Mouse (Mus musculus): ENCODE results near the gene Paf1. TPM values are rescaled to one million over a fixed set of nuclear protein-coding genes. Genes with fewer than 3 reads are reported as not detected.

Paf1 gene
- total RNA-seq, 2 experiments from 2014 or later, result 89.2 to 146 TPM

DNA sequence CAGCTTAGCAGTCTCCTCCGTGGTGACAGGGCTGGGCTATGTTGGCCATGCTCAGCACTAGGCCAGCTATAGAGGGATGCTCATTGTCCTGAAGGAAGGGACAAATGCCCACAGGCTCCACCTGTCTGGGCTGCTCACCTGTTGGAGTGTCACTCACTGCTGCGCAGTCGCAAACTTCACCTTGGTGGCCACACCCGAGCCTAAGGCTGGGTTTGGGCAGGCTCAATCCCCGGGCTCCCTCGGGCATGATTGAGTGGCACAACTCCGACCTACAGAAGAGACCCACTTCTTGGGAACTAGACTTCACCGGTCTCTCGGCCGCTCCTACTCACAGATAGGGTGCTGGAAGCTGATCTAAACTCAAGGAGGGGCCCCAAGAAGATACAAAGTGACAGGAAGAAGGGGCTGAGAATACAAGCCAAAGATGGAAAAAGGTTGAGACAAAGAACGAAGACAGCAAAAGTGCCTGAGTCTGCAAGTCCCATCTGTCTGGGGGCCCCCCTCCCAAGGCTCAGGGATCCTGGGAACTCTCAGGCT lies 21.7 kb upstream of the Paf1 start:
- ATAC-seq (replicated peaks; ENCODE audit: poor library complexity), result no peak

DNA sequence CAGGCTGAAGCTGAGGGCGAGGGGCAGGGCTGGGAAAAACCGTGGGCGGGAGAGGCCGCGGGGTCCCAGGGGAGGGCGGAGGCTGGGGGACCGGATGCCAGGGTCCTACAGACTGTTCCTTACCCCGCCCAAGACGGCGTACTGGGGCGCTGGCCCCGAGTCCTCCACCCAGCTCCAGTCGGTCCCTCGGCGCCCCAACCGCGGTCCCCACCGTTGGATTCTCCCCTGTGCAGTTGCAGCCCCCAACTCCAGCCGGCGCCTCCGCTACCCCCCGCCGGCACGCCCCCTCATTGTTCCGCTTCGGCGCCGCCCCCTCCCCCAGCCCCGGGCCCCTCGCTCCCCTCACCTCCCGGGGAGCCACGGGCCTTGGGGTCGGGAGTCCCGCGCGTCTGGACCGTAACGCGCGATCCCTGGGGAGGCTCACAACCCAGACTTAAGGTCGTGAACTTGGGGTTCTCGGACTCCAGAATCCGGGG lies 21.2 kb upstream of the Paf1 start:
- no peak for ATAC-seq (replicated peaks; ENCODE audit: poor library complexity)

DNA sequence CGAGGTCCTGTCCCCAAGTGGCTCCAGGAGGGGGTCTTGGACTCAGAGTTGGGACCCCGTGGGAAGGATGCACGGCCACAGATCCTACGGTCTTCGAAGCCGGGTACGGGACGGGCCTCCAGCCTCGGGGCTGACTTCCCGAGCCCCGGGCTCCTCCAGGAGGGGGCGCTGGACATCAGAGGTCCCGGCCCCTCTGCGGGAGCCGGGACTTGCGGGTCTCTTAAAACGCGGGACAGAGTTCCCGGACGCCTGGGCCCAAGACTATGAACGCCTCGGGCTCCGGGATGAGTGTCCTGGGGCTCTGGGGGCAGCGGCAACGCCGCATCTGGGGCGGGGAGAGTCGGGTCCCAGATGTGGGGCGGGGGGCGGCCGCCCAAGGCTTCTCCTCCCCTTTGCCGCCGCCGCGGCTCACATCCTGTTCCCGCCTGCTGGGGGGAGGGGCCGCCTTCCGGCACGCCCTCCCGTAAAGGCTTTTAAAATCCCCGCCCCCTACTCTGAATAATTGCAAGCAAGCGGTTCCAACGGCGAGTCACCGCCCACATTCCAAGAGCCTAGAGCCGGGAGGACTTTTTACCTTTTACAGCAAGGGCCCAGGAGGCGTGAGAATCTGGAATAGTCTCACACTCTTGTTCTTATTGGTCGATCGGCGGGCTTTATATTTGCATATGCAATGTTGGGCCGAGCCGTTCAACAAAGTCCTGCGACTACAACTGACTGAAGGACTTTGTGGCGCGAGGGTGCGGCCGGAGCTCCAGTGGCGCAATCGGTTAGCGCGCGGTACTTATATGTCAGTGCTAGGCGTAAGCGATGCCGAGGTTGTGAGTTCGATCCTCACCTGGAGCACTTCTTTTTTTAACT lies 20.3 kb upstream of the Paf1 start, which contains the start of gene Plekhg2:
Plekhg2 (minus strand) TSS at position 349 of the 858 bp plus-strand sequence.
- peak; percentile 67 for ATAC-seq (replicated peaks; ENCODE audit: poor library complexity)

DNA sequence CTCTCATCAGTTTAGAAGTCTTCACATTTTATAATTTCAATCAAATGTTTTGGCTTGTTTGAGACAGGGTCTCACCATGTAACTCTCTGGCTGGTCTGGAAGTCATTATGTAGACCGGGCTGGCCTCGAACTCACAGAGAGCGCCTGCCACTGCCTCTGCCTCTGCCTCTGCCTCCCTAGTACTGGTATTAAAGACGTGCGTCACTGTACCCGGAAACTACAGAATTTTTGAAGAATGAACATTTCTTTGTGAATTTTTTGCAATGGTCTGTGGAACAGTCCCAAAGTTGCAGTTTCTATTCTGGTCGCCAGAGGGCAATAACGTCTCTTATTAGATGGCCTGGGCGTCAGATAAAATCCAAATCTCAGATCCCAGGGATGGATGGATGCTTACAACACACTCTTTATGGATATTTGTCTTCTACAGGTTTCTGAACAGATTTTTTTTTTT lies 19.6 kb upstream of the Paf1 start:
- peak; percentile 21 for ATAC-seq (replicated peaks; ENCODE audit: poor library complexity)

DNA sequence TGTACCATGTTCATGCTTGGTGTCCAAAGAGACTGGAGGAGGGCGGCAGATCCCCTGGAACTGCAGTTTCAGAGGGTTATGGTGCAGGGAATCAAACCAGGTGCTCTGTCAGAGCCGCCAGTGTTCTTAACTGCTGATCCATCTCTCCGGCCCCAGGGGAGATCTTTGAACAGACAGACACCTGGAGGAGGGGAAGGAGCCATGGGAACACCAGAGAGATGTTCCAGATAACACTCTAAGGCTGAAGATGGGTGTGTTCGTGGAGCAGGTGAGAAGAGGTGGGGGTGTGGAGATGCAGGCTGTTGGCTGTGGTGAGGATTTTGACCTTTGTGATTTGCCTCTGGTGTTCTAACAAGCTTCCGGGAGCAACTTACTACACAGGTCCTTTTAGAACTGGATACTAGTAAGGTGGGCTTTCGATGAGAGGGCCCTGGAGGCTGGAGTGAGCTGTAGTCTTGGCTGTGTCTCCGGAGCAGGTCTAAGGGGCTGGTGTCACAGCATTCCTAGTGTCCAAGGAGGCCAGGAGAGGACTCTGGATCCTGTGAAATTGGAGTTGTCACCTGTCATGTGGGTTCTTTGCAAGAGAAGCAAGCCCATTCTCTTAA lies 18.8 kb upstream of the Paf1 start:
- no peak for ATAC-seq (replicated peaks; ENCODE audit: poor library complexity)

DNA sequence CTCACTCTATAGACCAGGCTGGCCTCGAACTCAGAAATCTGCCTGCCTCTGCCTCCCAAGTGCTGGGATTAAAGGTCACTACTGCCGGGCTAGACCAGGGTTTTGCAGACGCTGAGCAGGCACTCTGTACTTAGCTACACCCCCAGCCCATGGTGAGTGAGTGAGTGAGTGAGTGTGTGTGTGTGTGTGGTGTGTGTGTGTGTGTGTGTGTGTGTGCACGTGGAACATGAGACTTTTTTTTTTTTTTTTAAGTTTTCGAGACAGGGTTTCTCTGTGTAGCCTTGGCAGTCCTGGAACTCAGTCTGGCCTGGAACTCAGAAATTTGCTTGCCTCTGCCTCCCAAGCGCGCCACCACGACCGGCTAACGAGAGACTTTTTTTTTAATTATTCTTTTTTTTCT lies 18.1 kb upstream of the Paf1 start:
- no peak for ATAC-seq (replicated peaks; ENCODE audit: poor library complexity)

DNA sequence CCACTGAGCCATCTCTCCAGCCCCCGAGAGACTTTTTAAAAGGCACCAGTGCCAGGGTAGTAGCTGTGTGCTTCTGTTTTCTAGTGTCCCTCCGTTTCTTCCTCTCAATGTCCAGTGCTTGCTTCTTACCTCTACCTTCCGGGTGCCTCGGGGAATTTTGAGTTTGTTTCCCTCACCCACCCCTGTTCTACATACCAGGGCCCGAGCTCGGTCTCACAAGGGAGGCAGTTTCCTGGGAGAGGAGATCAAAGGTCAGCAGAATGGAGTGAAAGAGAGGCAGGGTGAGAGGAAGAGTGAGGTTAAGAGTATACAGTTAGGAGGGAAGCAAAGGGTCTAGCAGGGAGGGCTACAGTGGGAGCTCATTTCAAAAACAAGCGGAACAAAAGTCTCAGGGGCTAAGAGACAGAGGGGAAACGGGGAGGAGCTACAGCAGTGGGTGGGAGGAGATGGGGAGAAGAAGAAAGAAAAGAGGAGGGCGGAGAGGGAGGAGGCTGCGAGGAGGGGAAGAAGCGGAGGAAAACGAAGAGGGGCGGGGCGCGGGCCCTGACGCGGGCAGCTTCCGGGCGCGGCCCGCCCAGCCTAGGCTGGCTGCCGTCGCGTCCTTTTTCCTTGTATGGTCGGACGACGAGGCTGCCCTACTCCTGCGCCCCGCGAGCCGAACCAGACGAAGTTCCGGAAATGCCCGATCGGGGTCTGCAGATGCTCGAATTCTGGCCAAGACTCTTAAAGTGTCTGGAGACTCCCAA lies 17.4 kb upstream of the Paf1 start:
- peak; percentile 47 for ATAC-seq (replicated peaks; ENCODE audit: poor library complexity)

DNA sequence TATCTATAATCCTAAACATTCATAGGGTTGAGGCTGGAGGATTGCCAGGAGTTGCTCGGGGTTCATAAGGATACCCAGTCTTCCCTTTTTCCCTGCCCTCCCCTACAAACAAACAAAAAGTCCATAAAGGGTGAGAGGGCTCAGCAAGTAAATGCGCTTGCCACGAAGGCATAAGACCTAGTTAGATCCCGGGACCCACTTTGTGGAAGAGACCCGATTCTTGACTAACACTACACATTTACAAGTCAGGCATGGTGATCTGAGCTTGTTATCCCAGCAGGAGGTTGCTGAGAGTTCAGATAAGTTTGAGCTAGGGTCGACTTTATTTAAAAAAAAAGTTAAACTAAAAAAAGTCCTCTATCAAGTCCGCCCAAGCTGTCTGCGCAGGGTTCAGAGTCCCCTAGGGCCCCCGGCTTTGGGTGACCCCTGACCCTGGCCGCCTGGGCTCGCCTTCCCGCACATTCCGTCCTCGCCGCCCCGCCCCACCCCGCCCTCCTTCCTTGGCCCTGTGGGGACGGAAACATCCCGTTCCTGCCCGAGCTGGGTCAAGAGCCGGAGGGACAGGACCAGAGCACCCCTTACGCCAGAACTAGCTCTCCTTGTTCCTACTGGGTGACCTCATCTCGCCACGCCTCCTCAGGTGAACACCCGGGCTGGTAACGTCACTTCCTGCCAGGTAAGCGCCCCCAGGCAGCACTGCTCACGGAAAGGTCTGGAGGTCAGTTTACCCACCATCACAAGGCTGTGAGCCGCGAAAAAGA lies 16.6 kb upstream of the Paf1 start:
- ATAC-seq (replicated peaks; ENCODE audit: poor library complexity), result no peak

DNA sequence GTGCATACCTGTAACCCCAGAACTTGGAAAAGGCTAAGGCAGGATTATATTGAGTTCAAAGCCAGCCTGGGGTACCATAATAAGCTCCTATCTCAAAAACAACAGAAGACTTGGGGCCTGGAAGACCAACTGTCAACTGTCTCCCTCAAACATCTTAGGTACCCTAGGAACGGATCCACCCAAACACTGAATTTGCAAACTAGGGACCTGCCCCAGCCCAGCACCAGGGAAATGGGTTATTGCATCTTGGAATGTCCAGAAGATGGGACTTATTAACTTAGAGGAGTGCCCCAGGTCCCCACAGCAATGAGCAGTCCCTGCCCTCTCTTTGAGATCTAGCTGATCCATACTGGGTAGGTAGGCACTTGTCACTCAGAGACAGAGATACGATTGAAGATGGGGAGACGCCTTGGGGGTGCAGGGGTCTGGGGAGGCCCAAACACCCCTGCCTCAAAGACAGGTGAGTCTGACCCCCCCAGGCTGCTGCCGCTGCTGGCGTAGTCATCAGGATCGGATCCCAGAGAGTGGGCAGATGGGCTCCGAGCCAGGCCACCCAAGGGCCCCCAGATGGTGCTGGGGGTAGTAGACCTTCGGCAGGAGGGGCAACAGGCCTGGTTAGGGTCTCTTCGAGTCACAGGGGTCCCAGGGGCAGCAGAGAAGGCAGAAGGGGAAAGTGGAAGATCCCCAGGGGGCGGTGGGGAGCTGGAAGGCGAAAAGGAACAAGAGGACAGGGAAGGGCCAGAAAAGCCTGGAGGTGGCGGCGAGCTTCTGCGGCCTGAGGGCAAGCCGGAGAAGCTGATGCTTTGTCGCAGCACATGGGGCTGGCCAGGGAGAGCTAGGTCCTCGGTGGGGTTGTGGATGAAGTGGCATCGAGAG lies 15.3 kb upstream of the Paf1 start:
- no peak for ATAC-seq (replicated peaks; ENCODE audit: poor library complexity)

DNA sequence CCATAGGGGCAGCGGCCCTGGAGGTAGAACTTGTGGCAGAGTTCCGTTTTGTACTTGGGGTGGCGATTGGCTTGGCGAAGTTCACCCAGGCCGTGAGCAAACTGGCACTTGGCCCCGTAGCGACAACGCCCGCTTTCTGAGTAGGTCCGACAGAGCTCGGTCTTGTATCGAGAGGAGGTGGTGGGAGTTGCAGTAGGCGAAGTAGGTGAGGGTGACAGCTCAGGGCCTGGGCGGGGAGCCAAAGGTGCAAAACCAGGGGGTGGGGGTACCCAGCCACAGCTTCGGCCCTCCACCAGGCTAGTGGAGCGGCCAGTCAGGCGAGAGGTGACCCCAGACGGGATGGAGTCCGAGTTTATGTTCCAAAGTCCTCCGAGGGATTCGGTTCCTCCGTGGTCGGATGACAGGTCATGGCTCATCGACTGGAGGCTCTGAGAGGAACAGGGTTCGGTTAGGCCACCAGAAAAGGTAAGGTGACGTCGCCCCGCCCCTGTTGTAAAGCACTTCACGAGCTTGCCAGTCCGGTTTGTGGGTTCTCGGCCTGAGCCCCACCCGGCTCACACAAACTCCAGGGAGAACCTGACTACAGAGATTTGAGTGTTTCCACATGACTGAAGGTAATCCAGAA lies 14.6 kb upstream of the Paf1 start:
- no peak for ATAC-seq (replicated peaks; ENCODE audit: poor library complexity)

DNA sequence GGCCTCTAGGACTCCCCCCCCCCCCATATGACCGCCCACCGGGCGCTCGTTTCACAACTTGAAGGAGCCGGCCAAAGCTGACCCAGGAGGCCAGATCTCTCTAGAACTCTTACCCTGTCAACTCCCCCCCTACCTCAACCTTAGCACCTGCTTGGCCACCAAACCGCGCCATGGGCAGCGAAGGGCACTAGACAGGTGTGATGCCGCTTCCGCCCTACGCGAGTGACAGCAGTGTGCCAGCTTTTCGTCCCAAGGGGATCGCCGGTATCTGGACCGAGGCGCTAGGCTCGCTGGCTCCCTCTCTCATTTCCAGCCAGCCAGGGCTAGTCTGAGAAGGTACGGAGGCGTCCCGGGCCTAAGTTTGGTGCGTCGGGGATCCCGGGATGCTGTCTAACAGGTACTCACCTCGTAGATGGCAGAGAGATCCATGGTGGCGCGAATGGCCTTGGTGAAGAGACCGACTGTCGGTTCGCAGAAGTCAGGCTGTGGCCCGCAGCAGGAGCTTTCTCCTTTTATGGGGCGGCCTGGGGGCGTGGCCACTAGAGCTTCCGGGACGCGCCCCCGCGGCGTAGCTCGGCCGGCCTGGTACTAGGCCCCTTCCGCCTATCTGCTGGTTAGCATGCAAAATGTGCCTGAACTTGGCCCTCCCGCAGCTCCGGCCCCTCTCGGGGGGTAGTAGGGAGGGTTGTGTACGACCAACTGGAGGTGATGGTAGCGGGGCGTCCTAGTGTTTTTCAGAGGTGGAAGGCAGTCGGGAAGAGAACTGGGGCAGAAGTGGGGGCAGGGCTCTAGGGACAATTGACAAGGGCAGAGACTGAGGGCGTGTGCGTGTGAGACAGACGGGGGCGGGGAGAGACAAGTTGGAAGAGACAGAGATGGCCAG lies 13.7 kb upstream of the Paf1 start:
- ATAC-seq (replicated peaks; ENCODE audit: poor library complexity), result peak; percentile 30

DNA sequence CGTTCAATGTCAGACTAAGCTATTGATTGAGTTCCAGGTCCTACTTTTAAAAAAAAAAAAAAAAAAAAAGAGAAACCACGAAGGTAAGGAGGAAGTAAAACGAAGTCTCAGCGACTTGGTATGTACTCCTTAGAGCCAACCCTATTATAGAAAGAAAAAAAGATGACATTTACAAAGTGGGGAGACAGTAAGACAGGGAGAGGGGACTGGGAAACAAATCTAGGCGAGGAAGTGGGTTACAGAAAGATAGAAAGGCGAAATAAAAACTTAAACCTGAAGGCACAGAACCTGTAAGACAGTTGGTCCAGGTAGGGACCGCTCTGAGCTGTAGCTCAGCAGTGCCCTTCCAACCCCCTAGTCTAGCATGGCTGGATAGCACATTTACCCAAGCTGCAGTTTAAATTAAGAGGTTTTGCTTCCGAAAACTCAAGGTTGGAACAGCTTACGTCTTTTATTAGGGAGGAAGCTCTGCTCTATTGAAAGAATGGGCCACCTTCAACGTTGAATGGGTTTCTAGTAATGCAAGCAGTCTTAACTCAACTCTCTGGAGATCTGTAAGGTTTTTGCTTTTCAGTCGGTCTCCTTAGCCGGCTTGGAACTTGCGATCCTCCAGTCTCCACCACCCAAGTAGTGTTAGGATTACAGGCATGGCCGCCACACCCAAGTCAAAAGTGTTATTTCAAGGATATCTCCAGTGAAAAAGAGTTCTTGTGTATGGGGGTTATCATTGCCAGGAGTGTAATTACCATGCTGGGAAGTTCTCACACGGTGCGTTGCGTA lies 12.3 kb upstream of the Paf1 start, which contains the start of gene Zfp36:
Zfp36 (minus strand) TSS at position 17 of the 780 bp plus-strand sequence.
- no peak for ATAC-seq (replicated peaks; ENCODE audit: poor library complexity)

DNA sequence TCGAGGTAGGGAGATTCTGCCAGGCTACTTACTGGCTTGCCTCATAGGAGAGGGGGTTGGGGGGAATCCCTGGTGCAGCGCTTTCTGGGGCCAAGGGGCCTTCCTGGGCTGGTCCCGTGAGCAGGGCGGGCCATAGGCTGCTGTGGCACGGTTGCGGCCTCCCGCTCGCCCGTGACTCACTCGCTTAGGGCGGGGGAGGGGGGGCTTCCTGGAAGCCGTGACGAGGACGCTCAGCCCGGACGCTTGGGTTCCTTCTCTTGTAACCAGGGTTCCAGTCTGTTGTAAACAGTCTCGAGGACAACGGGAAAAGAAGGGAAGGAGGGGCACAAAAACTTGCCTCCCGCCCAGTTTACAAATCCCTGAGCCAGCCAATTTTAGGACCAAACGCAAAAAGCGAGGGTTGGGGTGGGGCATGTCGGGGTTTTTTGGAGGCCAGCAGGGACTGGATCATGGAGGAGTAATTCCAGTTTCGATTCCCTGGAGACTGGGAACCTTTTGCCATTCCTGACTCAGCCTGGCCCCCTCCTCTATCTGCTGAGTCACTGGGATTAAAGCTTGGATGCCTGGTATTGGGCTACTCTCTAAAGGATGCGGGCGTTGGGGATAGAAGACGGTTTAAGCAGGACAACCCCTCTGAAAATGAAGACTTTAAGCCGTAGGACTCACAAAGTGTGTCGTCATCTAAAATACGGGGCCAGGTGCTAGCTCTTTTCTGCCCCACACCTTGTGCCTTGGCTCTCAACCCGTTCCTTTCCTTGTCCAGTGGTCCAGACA lies 11.5 kb upstream of the Paf1 start:
- ATAC-seq (replicated peaks; ENCODE audit: poor library complexity), result peak; percentile 28

DNA sequence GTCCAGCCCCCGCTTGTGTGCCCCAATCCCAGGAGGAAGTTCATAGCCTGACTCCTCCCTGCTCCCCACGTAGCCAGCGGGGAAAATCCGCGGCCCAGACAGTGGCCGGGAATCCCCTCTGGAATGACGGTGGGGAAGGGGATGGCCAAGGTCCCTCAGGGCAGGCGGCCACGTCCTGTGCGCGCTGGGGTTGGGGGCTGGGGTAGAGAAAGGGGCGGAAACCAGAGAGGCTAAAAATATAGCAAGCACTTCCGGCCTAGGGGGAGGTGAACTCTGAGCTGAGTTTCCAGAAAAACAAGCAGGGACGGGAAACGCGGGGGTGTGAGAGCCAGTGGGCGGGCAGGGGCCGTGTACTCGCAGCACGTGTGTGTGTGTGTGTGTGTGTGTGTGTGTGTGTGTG lies 10.8 kb upstream of the Paf1 start:
- peak; percentile 7 for ATAC-seq (replicated peaks; ENCODE audit: poor library complexity)

DNA sequence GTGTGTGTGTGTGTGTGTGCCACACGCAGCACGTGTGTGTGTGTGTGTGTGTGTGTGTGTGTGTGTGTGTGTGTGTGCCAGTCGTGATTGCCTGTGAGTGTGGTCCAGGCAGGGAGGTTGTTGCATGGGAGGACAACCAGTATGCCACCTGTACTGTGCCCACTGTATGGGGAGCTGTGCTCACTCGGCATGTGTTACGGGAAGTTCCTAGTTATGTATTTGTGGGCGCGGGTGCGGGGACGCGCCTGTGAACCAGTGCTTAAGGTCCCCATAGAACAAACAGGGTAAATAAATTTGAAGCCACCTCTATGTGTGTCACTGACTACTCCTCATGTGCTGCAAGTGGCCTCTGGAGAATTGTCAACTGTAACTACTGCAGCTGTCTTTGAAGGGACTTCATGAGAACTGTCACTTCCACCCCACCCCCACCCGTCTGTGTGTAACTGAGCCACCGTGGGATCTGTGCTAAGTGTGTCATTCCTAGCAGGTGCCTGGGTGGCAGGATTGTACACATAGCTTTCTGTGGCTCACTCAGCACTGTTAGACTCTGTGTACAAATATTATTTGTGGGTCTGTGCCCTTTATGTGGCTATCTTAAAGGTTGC lies 10.3 kb upstream of the Paf1 start:
- peak; percentile 0 for ATAC-seq (replicated peaks; ENCODE audit: poor library complexity)

DNA sequence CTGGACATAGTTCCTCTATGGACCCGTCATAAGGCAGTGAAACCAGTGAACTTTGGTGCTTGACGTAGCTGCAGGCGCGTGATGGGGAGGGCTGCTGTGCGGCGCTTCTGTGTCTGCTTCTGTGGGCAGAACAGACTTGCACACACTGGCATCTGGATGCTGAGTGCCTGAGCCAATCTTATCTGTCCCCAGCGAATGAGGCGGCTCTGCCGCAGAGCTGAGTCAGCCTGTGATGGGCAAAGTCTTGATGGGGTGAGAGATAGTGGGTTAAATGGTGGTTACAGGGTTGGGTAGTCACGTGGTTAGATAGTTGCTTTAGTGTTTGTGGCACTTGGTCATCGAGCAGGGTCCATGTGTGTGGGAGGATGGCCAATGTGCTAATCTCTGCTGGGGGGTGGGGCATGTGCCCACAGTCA lies 9.8 kb upstream of the Paf1 start:
- peak; percentile 38 for ATAC-seq (replicated peaks; ENCODE audit: poor library complexity)

Data from megakaryocyte progenitor cell, adult 5-6 weeks (primary cell).